Mouse (Mus musculus): ENCODE measurements around the gene Fam234b.

DNA sequence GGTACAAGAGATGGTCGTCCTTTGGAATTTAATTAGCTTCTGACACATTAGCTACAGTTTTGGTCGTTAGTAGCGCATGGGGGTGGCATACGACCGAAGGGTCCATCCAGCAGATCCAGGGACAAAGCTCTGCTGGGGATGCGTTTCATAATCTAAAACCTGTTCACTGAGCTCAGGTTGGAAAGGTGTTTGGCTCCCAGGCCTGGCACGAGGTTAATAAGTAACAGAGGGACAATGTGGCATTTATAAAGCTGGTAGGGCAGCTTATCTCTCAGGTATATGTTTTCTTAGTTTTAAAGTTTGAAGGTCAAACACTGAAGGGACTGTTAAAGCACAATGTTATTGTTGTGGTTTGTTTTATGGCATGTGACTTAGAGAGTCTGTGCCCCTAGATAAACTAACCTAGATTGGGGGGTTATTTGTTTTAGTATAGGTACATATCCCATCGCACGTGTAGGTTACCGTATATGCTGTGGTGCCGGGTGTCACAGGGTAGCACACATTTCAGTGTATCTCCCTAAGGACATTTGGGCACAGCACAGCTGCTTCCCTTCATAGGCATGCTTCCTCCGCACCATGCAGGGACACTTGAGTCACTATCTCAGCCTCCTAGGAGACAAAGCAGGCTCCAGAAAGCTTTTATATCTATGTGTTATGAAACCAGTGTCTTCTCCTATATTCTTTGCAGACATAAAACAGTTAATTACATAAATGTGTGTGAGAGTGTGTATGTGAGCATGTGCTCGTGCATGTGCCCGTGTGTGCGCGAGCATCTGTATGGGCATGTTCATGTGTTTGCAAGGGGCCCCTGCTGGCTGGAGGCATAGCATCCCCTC lies 2.6 kb downstream of the Fam234b start:
- TF ChIP-seq POLR2A (IDR thresholded peaks at IDR 0.05; ENCODE audit: low read depth, low read length) = no peak
- TF ChIP-seq CTCF (IDR thresholded peaks at IDR 0.05; ENCODE audit: extremely low read depth, insufficient read length, insufficient replicate concordance, low read depth, low read length) = no peak

Measured in small intestine, adult 2 months (tissue).